Mouse (Mus musculus) myocyte (in vitro differentiated cells): ENCODE data around the gene Pex16. TPM values are rescaled to one million over a fixed set of nuclear protein-coding genes. Genes with fewer than 3 reads are reported as not detected.

Source experiments
- H3K27me3 ChIP-seq: one replicate; pipeline ENCODE4 v1.6.1; 2011; ENCODE audit not compliant: control insufficient read depth, insufficient read depth, insufficient read length
- H3K36me3 ChIP-seq: one replicate; pipeline ENCODE4 v1.6.1; 2011; ENCODE audit not compliant: control insufficient read depth, insufficient read depth
- H3K4me2 ChIP-seq: one replicate; pipeline ENCODE4 v1.6.1; 2011; ENCODE audit warnings: low read depth, control low read depth
- H3K4me3 ChIP-seq: one replicate; pipeline ENCODE4 v1.5.1; 2011; ENCODE audit warnings: mild to moderate bottlenecking, control low read depth, moderate library complexity
- H3K79me2 ChIP-seq: one replicate; pipeline ENCODE4 v1.6.1; 2011; ENCODE audit not compliant: control insufficient read depth, insufficient read depth
- H3ac ChIP-seq: one replicate; pipeline ENCODE4 v1.6.1; 2011; ENCODE audit not compliant: control insufficient read depth, insufficient read length
- CEBPB ChIP-seq: IDR thresholded peaks from 2 replicates; pipeline ENCODE4 v1.6.1; 2011; ENCODE audit warnings: mild to moderate bottlenecking, moderate library complexity; ENCODE audit not compliant: poor library complexity, insufficient read depth, severe bottlenecking
- E2F4 ChIP-seq: IDR thresholded peaks from one replicate; pipeline ENCODE4 v1.6.1; 2011; ENCODE audit warnings: mild to moderate bottlenecking, control low read depth, moderate library complexity; ENCODE audit not compliant: insufficient read depth
- MAX ChIP-seq: IDR thresholded peaks from one replicate; pipeline ENCODE4 v1.6.1; 2011; ENCODE audit warnings: low read depth, mild to moderate bottlenecking, control low read depth
- MYOD1 ChIP-seq, 3 experiments: IDR thresholded peaks; one replicate each; pipeline ENCODE4 v1.6.1; 2011; ENCODE audit warnings: control low read depth in 2 of 3, low read depth in 2 of 3, mild to moderate bottlenecking in 2 of 3, moderate library complexity in 1 of 3; ENCODE audit not compliant: insufficient read length in 2 of 3, control insufficient read depth in 1 of 3
- MYOG ChIP-seq, 3 experiments: IDR thresholded peaks; one replicate each; pipeline ENCODE4 v1.6.1; 2011; ENCODE audit warnings: control low read depth in 2 of 3, low read depth in 2 of 3, mild to moderate bottlenecking in 2 of 3; ENCODE audit not compliant: insufficient read length in 2 of 3, control insufficient read depth in 1 of 3, insufficient read depth in 1 of 3
- POLR2A ChIP-seq: IDR thresholded peaks from one replicate; pipeline ENCODE4 v1.6.1; 2011; ENCODE audit warnings: low read depth, mild to moderate bottlenecking, control low read depth, moderate library complexity; ENCODE audit not compliant: insufficient read length
- POLR2AphosphoS2 ChIP-seq: IDR thresholded peaks from one replicate; pipeline ENCODE4 v1.6.1; 2011; ENCODE audit warnings: low read depth, control low read depth; ENCODE audit not compliant: insufficient read length
- REST ChIP-seq: IDR thresholded peaks from one replicate; pipeline ENCODE4 v1.6.1; 2011; ENCODE audit warnings: mild to moderate bottlenecking, control low read depth, moderate library complexity; ENCODE audit not compliant: insufficient read depth, insufficient read length
- SRF ChIP-seq: IDR thresholded peaks from one replicate; pipeline ENCODE4 v1.6.1; 2011; ENCODE audit warnings: low read depth; ENCODE audit not compliant: control insufficient read depth, insufficient read length
- TCF12 ChIP-seq: IDR thresholded peaks from one replicate; pipeline ENCODE4 v1.6.1; 2011; ENCODE audit warnings: mild to moderate bottlenecking, control low read depth; ENCODE audit not compliant: poor library complexity, insufficient read depth, severe bottlenecking
- TCF3 ChIP-seq: IDR thresholded peaks from one replicate; pipeline ENCODE4 v1.6.1; 2011; ENCODE audit warnings: low read depth, control low read depth; ENCODE audit not compliant: insufficient read length
- USF1 ChIP-seq: IDR thresholded peaks from one replicate; pipeline ENCODE4 v1.6.1; 2011; ENCODE audit warnings: low read depth, mild to moderate bottlenecking, control low read depth, moderate library complexity
- polyA plus RNA-seq: library from polyadenylated mRNA; unstranded; fragments of >200 nt; fragmentation: generic; extraction: Trizol; gene quantifications from one replicate; pipeline ENCODE4 v1.2.1, GENCODE M21; 2012; ENCODE audit warnings: missing spikeins

Gene Pex16
- polyA plus RNA-seq, 1 experiment = 44.1 TPM

- Histone ChIP-seq H3K4me2 (no peak overlapping the region), H3ac (no peak overlapping the region), H3K4me3 (no peak overlapping the region), H3K27me3 (no peaks in the 10 kb centered on the region), H3K36me3 (peaks cover 38% of the 10 kb centered on the region), H3K79me2 (no peaks in the 10 kb centered on the region)
- TF ChIP-seq MYOG (IDR thresholded peaks at IDR 0.05; ENCODE audit: control insufficient read depth in 1 of 3, insufficient read depth in 1 of 3, insufficient read length in 2 of 3, low read depth in 2 of 3) = no peak
- no peak for TF ChIP-seq USF1
- no peak for TF ChIP-seq POLR2A
- no peak for TF ChIP-seq SRF
- TF ChIP-seq TCF3 = no peak
- no peak for TF ChIP-seq MAX
Measured at GRCm38 (mm10) chr2:92421723-92422387, 47.4 kb downstream of the Pex16 start.

GRCm38 (mm10) chr2:92422388-92423135 lies 48.1 kb downstream of the Pex16 start:
- H3K27me3 ChIP-seq = no peaks in the 10 kb centered on the region

GRCm38 (mm10) chr2:92423156-92423555 lies 48.7 kb downstream of the Pex16 start:
- Histone ChIP-seq H3K4me3 (no peak overlapping the region), H3K79me2 (no peaks in the 10 kb centered on the region), H3ac (no peak overlapping the region), H3K4me2 (no peak overlapping the region), H3K36me3 (peaks cover 35% of the 10 kb centered on the region), H3K27me3 (no peaks in the 10 kb centered on the region)
- TF ChIP-seq SRF (no peak), E2F4 (no peak), TCF12 (no peak), USF1 (no peak), POLR2AphosphoS2 (no peak), CEBPB (no peak), POLR2A (no peak), MYOD1 (IDR thresholded peaks at IDR 0.05; ENCODE audit: control insufficient read depth in 1 of 3, insufficient read length in 2 of 3, low read depth in 2 of 3) (no peak), MYOG (IDR thresholded peaks at IDR 0.05; ENCODE audit: control insufficient read depth in 1 of 3, insufficient read depth in 1 of 3, insufficient read length in 2 of 3, low read depth in 2 of 3) (no peak), REST (no peak), TCF3 (no peak), MAX (no peak)

More at GRCm38 (mm10) chr2:92422388-92423135, 48.1 kb downstream of the Pex16 start:
- Histone ChIP-seq H3K4me2 (no peak overlapping the region), H3K36me3 (peaks cover 35% of the 10 kb centered on the region), H3K4me3 (no peak overlapping the region), H3ac (no peak overlapping the region), H3K79me2 (no peaks in the 10 kb centered on the region)
- no peak for TF ChIP-seq E2F4
- no peak for TF ChIP-seq MAX

GRCm38 (mm10) chr2:92423702-92424461 lies 49.4 kb downstream of the Pex16 start:
- H3K4me2 ChIP-seq = no peak overlapping the region
- no peak overlapping the region for H3K4me3 ChIP-seq
- no peak for TF ChIP-seq POLR2A
- peak in 1 of 3 experiments; percentile 67 for TF ChIP-seq MYOG (IDR thresholded peaks at IDR 0.05; ENCODE audit: control insufficient read depth in 1 of 3, insufficient read depth in 1 of 3, insufficient read length in 2 of 3, low read depth in 2 of 3)
- no peak overlapping the region for H3ac ChIP-seq
- H3K27me3 ChIP-seq = no peaks in the 10 kb centered on the region
- peaks cover 30% of the 10 kb centered on the region for H3K36me3 ChIP-seq
- peaks cover 6% of the 10 kb centered on the region for H3K79me2 ChIP-seq

GRCm38 (mm10) chr2:92424462-92425308 lies 50.2 kb downstream of the Pex16 start:
- Histone ChIP-seq H3K79me2 (peaks cover 6% of the 10 kb centered on the region), H3ac (no peak overlapping the region), H3K27me3 (no peaks in the 10 kb centered on the region), H3K4me2 (no peak overlapping the region), H3K4me3 (no peak overlapping the region), H3K36me3 (peaks cover 23% of the 10 kb centered on the region)
- no peak for TF ChIP-seq CEBPB
- no peak for TF ChIP-seq TCF3
- no peak for TF ChIP-seq E2F4
- TF ChIP-seq POLR2A = no peak
